Mouse (Mus musculus) lung, postnatal 36 days (tissue): Measurements from ENCODE around the gene Paip2b.
A peak's percentile ranks its signal among the peaks of the same experiment; 100 is the strongest.
"Not testable (repeated sequence)": the region's sequence is repeated elsewhere in the genome, so short reads cannot be mapped to it uniquely, and the experiment has no call there.

Source experiments
- DNase-seq: peaks from one replicate; pipeline ENCODE4 v3.0.0; 2022; ENCODE audit warnings: mixed read lengths

Paip2b gene

GRCm38 (mm10) chr6:83831606-83832123, at the start of gene Paip2b:
TSS of gene Paip2b (minus strand) at chr6:83831741.
- peak; percentile 100 for DNase-seq

GRCm38 (mm10) chr6:83879815-83880214, 48.3 kb upstream of the Paip2b start:
- DNase-seq: peak; percentile 85

GRCm38 (mm10) chr6:83867598-83868585, 36.4 kb upstream of the Paip2b start:
- peak; percentile 68 for DNase-seq

- DNase-seq: peak; percentile 95
These were observed 35.5 kb upstream of the Paip2b start, which contains the start of gene Zfp638 for GRCm38 (mm10) chr6:83866954-83867597. TSS of gene Zfp638 (plus strand) at chr6:83867109.

- DNase-seq: no peak
These were observed 34.9 kb upstream of the Paip2b start for GRCm38 (mm10) chr6:83866423-83866822.

GRCm38 (mm10) chr6:83863538-83863937, 32.0 kb upstream of the Paip2b start:
- DNase-seq: no peak

GRCm38 (mm10) chr6:83860033-83860432, 28.5 kb upstream of the Paip2b start:
- DNase-seq: no peak

GRCm38 (mm10) chr6:83857476-83857875, 25.9 kb upstream of the Paip2b start:
- no peak for DNase-seq

GRCm38 (mm10) chr6:83849446-83849845, 17.9 kb upstream of the Paip2b start:
- DNase-seq: no peak

- no peak for DNase-seq
These were observed 14.6 kb upstream of the Paip2b start for GRCm38 (mm10) chr6:83846141-83846540.

GRCm38 (mm10) chr6:83844913-83845312, 13.4 kb upstream of the Paip2b start:
- DNase-seq: no peak

GRCm38 (mm10) chr6:83840086-83840485, 8.5 kb upstream of the Paip2b start:
- peak; percentile 28 for DNase-seq

GRCm38 (mm10) chr6:83838046-83838445, 6.5 kb upstream of the Paip2b start:
- DNase-seq: no peak

GRCm38 (mm10) chr6:83836826-83837225, 5.3 kb upstream of the Paip2b start:
- DNase-seq: no peak

GRCm38 (mm10) chr6:83832393-83832792, 852 bp upstream of the Paip2b start:
- not testable (repeated sequence) for DNase-seq

- DNase-seq: peak; percentile 31
These were observed 468 bp downstream of the Paip2b start for GRCm38 (mm10) chr6:83830941-83831605.

GRCm38 (mm10) chr6:83821856-83822255, 9.7 kb downstream of the Paip2b start:
- DNase-seq: no peak

GRCm38 (mm10) chr6:83820727-83821515, 10.6 kb downstream of the Paip2b start:
- no peak for DNase-seq

GRCm38 (mm10) chr6:83818996-83819395, 12.5 kb downstream of the Paip2b start:
- no peak for DNase-seq

GRCm38 (mm10) chr6:83815801-83816200, 15.7 kb downstream of the Paip2b start:
- DNase-seq: no peak

GRCm38 (mm10) chr6:83802846-83803245, 28.7 kb downstream of the Paip2b start:
- DNase-seq: no peak

GRCm38 (mm10) chr6:83802033-83802432, 29.5 kb downstream of the Paip2b start:
- DNase-seq: no peak
